Mouse (Mus musculus) G1E (cell line): ENCODE measurements around the gene Zfp286.

Source experiments
- CTCF ChIP-seq: IDR thresholded peaks from 2 replicates; pipeline ENCODE4 v1.5.1; 2012; ENCODE audit warnings: low read depth, low read length, inconsistent platforms, mixed read lengths
- GATA1 ChIP-seq: IDR thresholded peaks from 2 replicates; pipeline ENCODE4 v1.6.1; 2012; ENCODE audit warnings: borderline replicate concordance, low read length, inconsistent platforms, mixed read lengths
- TAL1 ChIP-seq: conservative IDR thresholded peaks from 2 replicates; pipeline ENCODE4 v1.6.1; 2012; ENCODE audit warnings: low read depth, low read length, inconsistent platforms, mixed read lengths

GRCm38 (mm10) chr11:62752780-62753179 is 36.5 kb downstream of the Zfp286 start, which contains the start of gene Gm10428:
- TF ChIP-seq CTCF = no peak
- no peak for TF ChIP-seq GATA1
- TF ChIP-seq TAL1 = no peak
